Comparison of ENCODE assay signal across 7 mouse cellular contexts in genomic region chr7:13278308-13278891, GRCm38 (mm10). TPM values are rescaled to one million over a fixed set of nuclear protein-coding genes. Genes with fewer than 3 reads are reported as not detected.
DNase-seq lines count a peak whose midpoint lies in the region; ATAC-seq lines count a peak whose summit lies in the region.

Gene Zswim9, minus strand, starts transcription at chr7:13278721.

- ATAC-seq in intestine, embryonic 16.5 days, result peak; percentile 99
- ATAC-seq in midbrain, embryonic 11.5 days (ENCODE audit: low FRiP score), result peak; percentile 98

- under 1% methylated on average over 37 of the region's 39 CpGs for WGBS in intestine, embryonic 16.5 days
- under 1% methylated on average over 39 of the region's 39 CpGs for WGBS in midbrain, embryonic 11.5 days

- peaks cover 3% of the 10 kb centered on the region for H3K4me1 ChIP-seq in intestine, embryonic 16.5 days (ENCODE audit: control insufficient read depth, insufficient read depth, low read length)
- H3K4me1 ChIP-seq in midbrain, embryonic 11.5 days (ENCODE audit: control insufficient read depth, insufficient read depth, low read length), result peaks cover 6% of the 10 kb centered on the region

- intact Hi-C loops in left cerebral cortex, postnatal 36 days (cut with DNase I), result loop anchor here (5.0 kb wide), 2 partner anchors 226 to 381 kb away; partner anchors contain the start of genes Mzf1 and Zscan22

- DNase-seq in adrenal gland, adult 8-10 months, result peak; percentile 89
- peak; percentile 95 for DNase-seq in embryo, embryonic 9.5 days (ENCODE audit: extremely low spot score)
- DNase-seq in gastrocnemius, postnatal 4 days (ENCODE audit: low spot score in 2 of 2), result peak; percentile 80 to 93
- peak; percentile 94 for DNase-seq in left cerebral cortex, postnatal 36 days (ENCODE audit: low spot score in 2 of 2)
- peak; percentile 99 for DNase-seq in midbrain, embryonic 11.5 days (ENCODE audit: low spot score, missing footprints)
- DNase-seq in skeletal muscle tissue, adult 2 months (ENCODE audit: low read depth, low spot score), result peak; percentile 70

- H3K36me3 ChIP-seq in intestine, embryonic 16.5 days (ENCODE audit: control insufficient read depth, insufficient read depth, low read length), result peaks cover 8% of the 10 kb centered on the region
- peaks cover 15% of the 10 kb centered on the region for H3K36me3 ChIP-seq in midbrain, embryonic 11.5 days (ENCODE audit: control insufficient read depth, insufficient read depth, low read length)

- no peaks in the 10 kb centered on the region for H3K9me3 ChIP-seq in intestine, embryonic 16.5 days (ENCODE audit: control insufficient read depth, low read length)
- no peaks in the 10 kb centered on the region for H3K9me3 ChIP-seq in midbrain, embryonic 11.5 days (ENCODE audit: control insufficient read depth, low read length)

- H3K27ac ChIP-seq in intestine, embryonic 16.5 days (ENCODE audit: low read length), result peak within 1 kb of the TSS; percentile 86
- peak within 1 kb of the TSS; percentile 73; the same call in 1 of the 2 replicates for H3K27ac ChIP-seq in midbrain, embryonic 11.5 days (ENCODE audit: low read depth, low read length)

- H3K27me3 ChIP-seq in intestine, embryonic 16.5 days (replicated peaks; ENCODE audit: control insufficient read depth, insufficient read depth, low read length), result no peaks in the 10 kb centered on the region
- H3K27me3 ChIP-seq in midbrain, embryonic 11.5 days (ENCODE audit: control insufficient read depth, insufficient read depth, low read length), result no peaks in the 10 kb centered on the region

- peak within 1 kb of the TSS; percentile 74 for H3K4me3 ChIP-seq in intestine, embryonic 16.5 days (ENCODE audit: low read length)
- H3K4me3 ChIP-seq in midbrain, embryonic 11.5 days (ENCODE audit: low read depth, low read length), result peak within 1 kb of the TSS; percentile 60

- H3K4me2 ChIP-seq in intestine, embryonic 16.5 days (ENCODE audit: low read depth, low read length), result peak within 1 kb of the TSS; percentile 72
- H3K4me2 ChIP-seq in midbrain, embryonic 11.5 days, result peak within 1 kb of the TSS; percentile 69

- peak within 1 kb of the TSS; percentile 85 for H3K9ac ChIP-seq in intestine, embryonic 16.5 days (ENCODE audit: low read depth, low read length)
- peak within 1 kb of the TSS; percentile 82 for H3K9ac ChIP-seq in midbrain, embryonic 11.5 days (ENCODE audit: low read length)

RNA-seq across cellular contexts. Expression of gene Zswim9, which starts in this region (rescaled TPM):
- 10 to 100 TPM; 12.3 to 19.2 (median 14.8) TPM for total RNA-seq in adrenal gland, adult 8-10 months (2022)
- total RNA-seq in gastrocnemius, postnatal 4 days (2021), result 10 to 100 TPM in 1 of 2 experiments, 1 to 10 TPM in 1; 9.4 to 10.0 TPM
- polyA plus RNA-seq in intestine, embryonic 16.5 days (2015; fragmentation: Nextera tagmentation; extraction: Ambion mirVana), result 5.2 and 5.3 TPM in 2 replicates
- 10 to 100 TPM; 13.4 to 15.9 TPM for total RNA-seq in left cerebral cortex, postnatal 36 days (2021)
- 8.9 and 9.2 TPM in 2 replicates for polyA plus RNA-seq in midbrain, embryonic 11.5 days (2014; fragmentation: Nextera tagmentation; extraction: Ambion mirVana)

Comparison
In these comparisons a context has a peak if more than half of its experiments do, and no peak if none do; other contexts are left out.
1. Peak in every context shown above with its lines: DNase-seq, ATAC-seq, H3K4me3 ChIP-seq and H3K27ac ChIP-seq.